Mouse (Mus musculus): Measurements from ENCODE around the gene Npcd. TPM values are rescaled to one million over a fixed set of nuclear protein-coding genes. Genes with fewer than 3 reads are reported as not detected.

Npcd gene
- polyA plus RNA-seq, 1 experiment from 2014 or later: 2.1 TPM

GRCm38 (mm10) chr15:79804352-79805071 is 29.5 kb downstream of the Npcd start, which contains the start of gene Nptxr:
Gene Nptxr, minus strand, starts transcription at chr15:79804766.
- peak; percentile 24 for ATAC-seq
- no peak for TF ChIP-seq CTCF (IDR thresholded peaks at IDR 0.05)

GRCm38 (mm10) chr15:79803533-79804351 is 30.3 kb downstream of the Npcd start:
- DNase-seq (ENCODE audit: low read depth, low spot score) (no peak), ATAC-seq (no peak)
- H3K27me3 ChIP-seq: peaks cover 23% of the 10 kb centered on the region
- in situ Hi-C loops (cut with MboI; ENCODE audit: low pct_unique_long_range_greater_than_20kb): no loop called here
- ChIA-PET CTCF (interaction anchor here (0.8 kb wide), 1 partner anchor 27 kb away, joined by 3 read pairs; no protein-coding TSS in a partner anchor), POLR2A (no interaction called here)
- TF ChIP-seq CTCF (IDR thresholded peaks at IDR 0.05): no peak

More at GRCm38 (mm10) chr15:79804352-79805071, 29.5 kb downstream of the Npcd start, which contains the start of gene Nptxr:
- in situ Hi-C loops (cut with MboI; ENCODE audit: low pct_unique_long_range_greater_than_20kb): no loop called here
- DNase-seq (ENCODE audit: low read depth, low spot score): no peak
- ChIA-PET CTCF (no interaction called here), POLR2A (no interaction called here)
- peaks cover 30% of the 10 kb centered on the region for H3K27me3 ChIP-seq

GRCm38 (mm10) chr15:79802304-79802703 is 31.7 kb downstream of the Npcd start:
- ChIA-PET CTCF (no interaction called here), POLR2A (interaction anchor here (1.0 kb wide), 1 partner anchor 61 kb away, joined by 3 read pairs; no protein-coding TSS in a partner anchor)
- DNase-seq (ENCODE audit: low read depth, low spot score) (no peak), ATAC-seq (no peak)
- TF ChIP-seq CTCF (IDR thresholded peaks at IDR 0.05): no peak
- in situ Hi-C loops (cut with MboI; ENCODE audit: low pct_unique_long_range_greater_than_20kb): no loop called here
- H3K27me3 ChIP-seq: peaks cover 20% of the 10 kb centered on the region

- ATAC-seq: no peak
- in situ Hi-C loops (cut with MboI; ENCODE audit: low pct_unique_long_range_greater_than_20kb): no loop called here
- peaks cover 18% of the 10 kb centered on the region for H3K27me3 ChIP-seq
- POLR2A ChIA-PET: no interaction called here
- CTCF ChIA-PET: no interaction called here
- TF ChIP-seq CTCF (IDR thresholded peaks at IDR 0.05): no peak
- DNase-seq (ENCODE audit: low read depth, low spot score): no peak
Observed at GRCm38 (mm10) chr15:79801646-79802045, 32.4 kb downstream of the Npcd start.

GRCm38 (mm10) chr15:79800701-79801100 is 33.3 kb downstream of the Npcd start:
- POLR2A ChIA-PET: no interaction called here
- H3K27me3 ChIP-seq: peaks cover 18% of the 10 kb centered on the region
- no peak for DNase-seq (ENCODE audit: low read depth, low spot score)
- no peak for TF ChIP-seq CTCF (IDR thresholded peaks at IDR 0.05)
- in situ Hi-C loops (cut with MboI; ENCODE audit: low pct_unique_long_range_greater_than_20kb): no loop called here
- ATAC-seq: no peak
- CTCF ChIA-PET: no interaction called here

- ATAC-seq (no peak), DNase-seq (ENCODE audit: low read depth, low spot score) (no peak)
- TF ChIP-seq CTCF (IDR thresholded peaks at IDR 0.05): no peak
- ChIA-PET CTCF (no interaction called here), POLR2A (no interaction called here)
- H3K27me3 ChIP-seq: peaks cover 7% of the 10 kb centered on the region
- in situ Hi-C loops (cut with MboI; ENCODE audit: low pct_unique_long_range_greater_than_20kb): no loop called here
Observed at GRCm38 (mm10) chr15:79798591-79798990, 35.4 kb downstream of the Npcd start.

GRCm38 (mm10) chr15:79797680-79798079 is 36.4 kb downstream of the Npcd start:
- ChIA-PET CTCF (no interaction called here), POLR2A (no interaction called here)
- DNase-seq (ENCODE audit: low read depth, low spot score) (no peak), ATAC-seq (no peak)
- no peak for TF ChIP-seq CTCF (IDR thresholded peaks at IDR 0.05)
- in situ Hi-C loops (cut with MboI; ENCODE audit: low pct_unique_long_range_greater_than_20kb): no loop called here
- no peaks in the 10 kb centered on the region for H3K27me3 ChIP-seq

GRCm38 (mm10) chr15:79797096-79797495 is 36.9 kb downstream of the Npcd start:
- in situ Hi-C loops (cut with MboI; ENCODE audit: low pct_unique_long_range_greater_than_20kb): no loop called here
- DNase-seq (ENCODE audit: low read depth, low spot score): no peak
- ChIA-PET CTCF (no interaction called here), POLR2A (no interaction called here)
- ATAC-seq: no peak
- H3K27me3 ChIP-seq: no peaks in the 10 kb centered on the region
- TF ChIP-seq CTCF (IDR thresholded peaks at IDR 0.05): no peak

- in situ Hi-C loops (cut with MboI; ENCODE audit: low pct_unique_long_range_greater_than_20kb): no loop called here
- TF ChIP-seq CTCF (IDR thresholded peaks at IDR 0.05): no peak
- ChIA-PET POLR2A (no interaction called here), CTCF (interaction anchor here (1.5 kb wide), 1 partner anchor 20 kb away, joined by 3 read pairs; no protein-coding TSS in a partner anchor)
- no peaks in the 10 kb centered on the region for H3K27me3 ChIP-seq
- DNase-seq (ENCODE audit: low read depth, low spot score) (no peak), ATAC-seq (no peak)
Observed at GRCm38 (mm10) chr15:79796256-79796655, 37.8 kb downstream of the Npcd start.

GRCm38 (mm10) chr15:79794173-79794572 is 39.9 kb downstream of the Npcd start:
- no peak for TF ChIP-seq CTCF (IDR thresholded peaks at IDR 0.05)
- DNase-seq (ENCODE audit: low read depth, low spot score) (no peak), ATAC-seq (no peak)
- H3K27me3 ChIP-seq: no peaks in the 10 kb centered on the region
- in situ Hi-C loops (cut with MboI; ENCODE audit: low pct_unique_long_range_greater_than_20kb): no loop called here
- ChIA-PET CTCF (no interaction called here), POLR2A (no interaction called here)

GRCm38 (mm10) chr15:79793076-79793475 is 41.0 kb downstream of the Npcd start:
- no peak for TF ChIP-seq CTCF (IDR thresholded peaks at IDR 0.05)
- H3K27me3 ChIP-seq: no peaks in the 10 kb centered on the region
- in situ Hi-C loops (cut with MboI; ENCODE audit: low pct_unique_long_range_greater_than_20kb): no loop called here
- ATAC-seq (no peak), DNase-seq (ENCODE audit: low read depth, low spot score) (no peak)
- ChIA-PET POLR2A (no interaction called here), CTCF (no interaction called here)

Data from Patski (cell line).